Mouse (Mus musculus): ENCODE data around the gene Dnmt3a.

Gene Dnmt3a

GRCm38 (mm10) chr12:3856748-3857147 lies 50.9 kb downstream of the Dnmt3a start:
- DNase-seq = no peak

- no peak for DNase-seq
These were observed 51.4 kb downstream of the Dnmt3a start for GRCm38 (mm10) chr12:3857231-3857630.

- DNase-seq = no peak
These were observed 52.0 kb downstream of the Dnmt3a start for GRCm38 (mm10) chr12:3857773-3858172.

- DNase-seq = no peak
These were observed 52.9 kb downstream of the Dnmt3a start for GRCm38 (mm10) chr12:3858754-3859153.

DNA sequence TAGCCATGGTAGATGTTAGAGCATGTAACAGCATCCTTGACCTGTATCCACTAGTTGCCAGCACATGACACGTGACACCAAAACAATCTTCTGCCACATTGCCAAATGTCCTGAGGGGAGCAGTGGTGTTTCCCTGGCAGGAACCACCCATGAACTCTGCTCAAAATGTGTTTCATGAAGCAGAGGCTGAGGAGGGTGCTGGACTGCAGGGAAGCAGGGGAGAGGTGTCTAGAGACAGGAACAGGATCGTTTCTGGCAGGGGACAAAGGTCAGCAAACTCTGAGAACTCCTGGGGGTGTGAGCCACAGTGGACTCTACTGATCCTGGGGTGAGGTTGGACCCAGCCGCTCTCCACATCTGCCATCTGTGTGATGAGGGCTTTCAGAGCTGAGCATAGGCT lies 53.7 kb downstream of the Dnmt3a start:
- no peak for DNase-seq

DNA sequence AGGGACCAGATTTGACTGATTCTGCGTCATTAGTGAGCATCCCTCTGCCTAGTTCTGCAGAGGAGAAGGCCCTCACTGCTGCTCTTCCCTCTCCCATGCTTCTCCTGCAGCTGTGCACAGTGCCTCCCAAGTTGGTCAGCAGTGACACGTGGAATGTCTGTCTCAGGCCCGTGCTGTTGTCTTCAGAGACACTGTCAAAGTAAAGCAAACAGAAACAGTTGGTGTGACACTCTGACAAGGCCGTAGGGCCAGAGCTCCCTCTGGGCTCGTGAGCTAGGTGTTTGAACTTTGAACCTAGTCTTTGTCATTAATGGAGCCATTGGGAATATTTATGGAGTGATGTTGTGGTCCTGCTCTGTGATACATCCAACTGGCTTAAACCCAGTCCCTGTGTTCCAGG lies 54.2 kb downstream of the Dnmt3a start:
- no peak for DNase-seq

GRCm38 (mm10) chr12:3861665-3862228 lies 55.9 kb downstream of the Dnmt3a start:
- no peak for DNase-seq

- DNase-seq = no peak
These were observed 56.4 kb downstream of the Dnmt3a start for GRCm38 (mm10) chr12:3862253-3862652.

GRCm38 (mm10) chr12:3864208-3864607 lies 58.4 kb downstream of the Dnmt3a start:
- DNase-seq = no peak

DNA sequence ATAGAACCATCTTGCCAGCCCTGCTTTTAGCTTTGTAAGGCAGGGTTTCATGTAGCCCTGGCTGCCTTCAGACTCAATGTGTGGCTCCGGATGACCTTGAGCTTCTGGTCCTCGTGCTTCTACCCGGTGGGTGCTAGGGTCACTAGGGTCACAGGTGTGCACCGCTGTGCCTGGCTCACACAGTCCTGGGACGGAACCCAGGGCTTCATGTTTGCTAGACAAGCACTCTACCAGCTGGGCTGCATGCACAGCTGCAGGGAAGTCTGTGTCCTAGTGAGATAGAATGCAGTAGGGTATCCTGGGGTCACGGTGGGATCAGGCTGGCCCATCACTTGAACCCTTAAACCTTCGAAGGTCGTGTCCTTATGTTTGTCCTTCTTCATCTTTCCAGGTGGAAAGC lies 59.8 kb downstream of the Dnmt3a start:
- no peak for DNase-seq

GRCm38 (mm10) chr12:3866654-3867370 lies 61.0 kb downstream of the Dnmt3a start:
- DNase-seq = no peak

DNA sequence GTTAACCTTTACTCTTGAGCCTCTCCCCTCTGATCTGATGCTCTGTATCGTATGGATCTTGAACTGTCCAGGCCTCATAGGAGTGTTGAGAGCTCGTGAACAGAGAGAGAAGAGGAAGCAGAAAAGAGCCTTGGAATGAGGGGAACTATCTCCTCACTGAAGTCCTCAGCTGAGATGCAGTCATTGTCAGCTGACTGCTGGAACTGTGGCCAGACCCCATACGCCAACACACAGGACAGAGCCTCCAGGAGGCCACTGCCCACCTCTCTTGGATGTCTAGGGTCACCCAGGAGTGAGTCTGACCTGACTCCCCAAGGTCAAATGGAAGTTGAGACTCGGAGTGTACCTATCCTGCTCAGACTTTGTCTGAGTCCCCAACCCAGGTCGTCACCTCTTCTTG lies 62.3 kb downstream of the Dnmt3a start:
- no peak for DNase-seq

DNA sequence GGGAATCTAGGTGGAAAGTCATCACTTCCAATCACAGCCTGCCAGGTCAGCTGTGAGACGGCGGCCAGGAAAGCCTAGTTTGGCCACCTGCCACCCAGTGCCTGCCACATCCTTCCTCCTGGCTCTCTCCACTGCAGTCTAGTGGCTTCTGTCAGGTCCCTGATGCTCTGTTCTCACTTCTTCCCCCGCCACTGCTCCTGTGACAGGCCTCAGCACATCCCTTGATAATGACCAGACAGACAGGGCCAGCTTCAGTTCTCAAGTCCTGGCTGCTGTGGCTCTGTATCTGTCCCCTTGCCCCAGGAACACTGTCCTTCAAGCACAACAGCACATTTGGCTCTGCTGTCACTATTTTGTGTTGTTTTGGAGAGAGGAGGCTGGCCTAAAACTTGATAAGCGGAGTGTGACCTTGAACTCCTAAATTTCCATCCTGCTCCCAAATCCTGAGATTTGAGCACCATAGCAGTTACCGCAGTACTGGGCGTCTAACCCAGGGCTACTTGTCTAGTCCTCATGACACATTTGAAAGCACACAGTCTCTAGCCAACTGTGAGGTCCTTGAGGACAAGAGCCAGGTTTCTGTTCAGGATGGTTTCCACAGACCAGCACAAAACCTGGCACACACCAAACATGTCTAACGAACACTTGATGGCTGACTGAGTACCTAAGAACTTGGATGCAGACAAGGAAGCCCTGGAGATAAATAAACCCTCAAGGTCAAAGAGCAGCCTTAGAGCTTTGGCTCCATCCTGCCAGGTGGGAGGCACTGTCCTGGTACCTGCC lies 63.1 kb downstream of the Dnmt3a start:
- DNase-seq = no peak

GRCm38 (mm10) chr12:3870024-3870423 lies 64.2 kb downstream of the Dnmt3a start:
- DNase-seq = no peak

DNA sequence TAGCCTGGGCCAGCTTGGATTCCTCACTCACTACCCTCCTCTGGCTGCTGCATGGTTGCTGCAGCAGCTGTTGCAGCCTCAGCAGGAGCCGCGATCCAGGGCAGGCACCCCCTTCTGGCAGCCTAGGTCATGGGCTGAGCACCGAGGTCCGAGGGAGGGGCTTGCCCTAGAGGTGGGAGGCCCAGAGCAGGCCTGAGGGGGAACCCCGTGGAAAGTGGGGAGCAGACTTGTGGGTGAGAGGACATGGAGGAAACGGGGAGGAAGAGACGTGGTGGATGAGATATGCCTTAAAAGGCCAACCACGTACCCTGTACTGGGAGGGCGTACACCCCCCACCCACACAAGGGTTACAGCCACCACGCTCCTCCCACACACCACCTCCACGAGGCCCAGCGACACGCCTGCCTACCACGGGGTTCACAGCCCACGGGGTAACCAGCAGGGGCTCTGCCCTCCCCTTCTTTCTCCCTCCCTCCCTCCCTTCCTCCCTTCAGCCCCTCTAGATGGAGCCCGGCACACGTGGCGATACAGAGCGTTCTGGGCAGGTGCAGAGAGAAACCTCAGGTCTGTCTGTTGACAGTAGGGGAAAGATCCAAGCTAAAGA lies 65.2 kb downstream of the Dnmt3a start:
- DNase-seq = no peak

DNA sequence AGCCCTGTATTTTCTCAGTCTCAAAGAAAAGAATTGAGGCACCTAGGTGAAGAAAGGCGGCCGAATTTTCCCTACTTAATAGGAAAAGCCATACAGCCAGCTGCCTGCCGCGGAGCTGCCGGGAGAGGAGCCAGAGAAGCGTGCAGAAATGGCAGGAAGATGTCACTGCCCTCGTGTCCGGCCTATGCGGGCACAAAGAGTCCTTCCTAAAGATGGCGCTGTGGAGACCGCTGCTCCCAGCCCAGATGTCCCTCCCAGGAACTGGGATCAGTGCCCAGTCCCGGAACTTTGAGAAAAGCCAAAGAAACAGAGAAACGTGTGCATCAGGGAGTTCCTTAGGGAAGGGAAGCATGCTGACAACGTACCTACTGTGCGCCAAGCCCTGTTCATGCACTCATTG lies 65.8 kb downstream of the Dnmt3a start:
- peak; percentile 72 for DNase-seq

DNA sequence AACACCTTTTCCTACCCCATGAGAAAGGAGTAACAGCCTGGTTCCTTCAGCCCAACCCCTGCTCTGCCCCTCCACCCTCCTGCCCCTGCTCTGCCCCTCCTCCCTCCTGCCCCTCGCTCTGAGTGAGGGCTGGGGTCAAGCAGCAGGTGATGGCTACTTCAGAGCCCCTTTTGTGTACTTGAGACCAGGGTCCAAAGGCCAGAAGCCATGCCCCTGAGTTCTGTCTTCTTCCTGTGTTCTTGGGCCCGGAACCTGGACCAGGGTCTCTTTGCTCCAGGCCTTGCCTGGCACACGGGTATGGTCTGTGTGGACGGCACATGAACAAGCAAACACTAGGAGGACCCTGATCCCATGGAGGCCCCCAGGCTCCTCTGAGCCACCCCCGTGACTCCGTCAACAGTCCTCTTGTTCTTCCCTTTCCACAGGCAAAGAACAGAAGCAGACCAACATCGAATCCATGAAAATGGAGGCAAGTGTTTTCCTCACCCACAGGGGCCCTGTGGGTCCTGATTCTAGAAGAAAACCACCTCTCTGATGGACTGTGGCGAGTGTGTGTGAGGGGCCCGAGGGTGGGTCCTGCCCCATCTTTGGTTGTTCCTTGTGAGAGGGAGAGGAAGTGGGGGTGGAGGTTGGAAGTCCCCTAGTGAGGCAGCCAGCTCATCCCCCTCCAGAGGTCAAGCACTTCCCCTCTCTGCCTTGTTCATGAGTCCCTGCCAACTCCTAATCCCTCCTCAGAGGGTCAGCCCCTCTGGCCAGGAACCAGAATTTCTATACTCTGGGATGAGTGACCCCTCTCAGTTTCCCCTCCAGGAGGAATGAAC lies 66.8 kb downstream of the Dnmt3a start:
- no peak for DNase-seq

- no peak for DNase-seq
These were observed 69.7 kb downstream of the Dnmt3a start for GRCm38 (mm10) chr12:3875474-3875873.

DNA sequence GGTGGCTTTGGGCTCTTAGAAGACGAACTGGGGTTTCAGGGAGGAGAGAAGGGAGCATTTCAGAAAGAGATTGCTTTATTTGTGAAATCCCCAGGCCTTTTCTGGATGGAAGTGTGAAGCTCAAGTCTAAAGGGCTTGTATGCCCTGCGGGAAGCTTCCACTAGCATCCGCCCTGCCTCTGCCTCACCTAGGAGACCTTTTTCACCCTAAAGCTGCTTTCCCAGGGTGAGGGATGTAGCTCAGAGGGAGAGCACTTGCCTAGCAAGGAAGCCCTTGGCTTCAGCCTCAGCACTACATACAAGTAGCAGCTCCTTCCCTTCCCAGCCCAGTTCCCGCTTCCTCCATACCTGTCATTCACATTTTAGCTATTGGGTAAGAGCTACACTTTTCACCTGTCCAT lies 71.6 kb downstream of the Dnmt3a start:
- no peak for DNase-seq

DNA sequence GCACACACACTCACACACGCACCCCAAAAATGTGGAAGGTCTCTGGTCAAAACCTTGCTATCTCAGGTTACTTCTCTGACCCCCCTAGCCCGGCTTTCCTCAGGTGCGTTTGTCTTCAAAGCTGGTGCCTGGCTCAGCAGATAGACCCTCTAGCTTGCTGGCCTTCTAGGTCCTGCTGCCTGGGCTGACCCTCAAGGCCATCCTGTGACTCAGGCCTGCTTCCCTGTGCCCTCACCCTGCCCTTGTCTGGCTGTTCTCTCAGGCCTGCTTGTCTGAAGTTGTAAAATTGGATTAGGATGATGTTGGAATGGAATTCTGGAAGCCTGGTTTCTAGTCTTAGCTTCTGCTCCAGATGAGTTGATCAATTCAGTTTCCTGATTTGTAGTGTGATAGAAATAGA lies 75.7 kb downstream of the Dnmt3a start:
- DNase-seq = no peak

DNA sequence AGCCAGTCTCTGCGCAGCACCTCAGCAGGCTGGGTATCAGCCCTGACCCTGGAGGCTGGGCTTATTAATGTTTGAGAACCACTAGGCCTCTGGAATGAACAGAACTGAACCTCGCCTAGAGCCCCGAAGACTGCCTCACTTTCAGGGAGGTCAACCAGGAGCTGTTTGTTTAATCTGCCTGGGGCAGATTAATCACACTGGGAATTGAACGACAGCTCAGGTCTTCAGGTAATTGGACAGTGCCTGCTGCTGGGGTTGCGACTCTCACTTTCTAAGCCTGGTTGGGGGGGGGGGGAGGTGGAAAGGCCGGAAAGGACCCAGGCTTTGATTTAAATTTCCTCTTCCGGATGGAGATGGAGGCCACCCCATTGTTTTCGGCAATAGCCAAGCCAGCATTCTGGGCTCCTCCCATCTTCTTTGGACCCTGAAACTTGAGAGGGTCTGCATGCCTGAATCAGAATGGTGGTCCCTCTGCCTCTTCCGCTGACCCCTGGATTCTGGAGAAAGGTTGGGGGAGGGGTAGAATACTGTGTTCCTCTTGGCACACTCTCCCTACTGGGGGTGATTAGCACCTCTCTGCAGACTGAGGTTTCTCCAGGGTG lies 79.2 kb downstream of the Dnmt3a start:
- no peak for DNase-seq

DNA sequence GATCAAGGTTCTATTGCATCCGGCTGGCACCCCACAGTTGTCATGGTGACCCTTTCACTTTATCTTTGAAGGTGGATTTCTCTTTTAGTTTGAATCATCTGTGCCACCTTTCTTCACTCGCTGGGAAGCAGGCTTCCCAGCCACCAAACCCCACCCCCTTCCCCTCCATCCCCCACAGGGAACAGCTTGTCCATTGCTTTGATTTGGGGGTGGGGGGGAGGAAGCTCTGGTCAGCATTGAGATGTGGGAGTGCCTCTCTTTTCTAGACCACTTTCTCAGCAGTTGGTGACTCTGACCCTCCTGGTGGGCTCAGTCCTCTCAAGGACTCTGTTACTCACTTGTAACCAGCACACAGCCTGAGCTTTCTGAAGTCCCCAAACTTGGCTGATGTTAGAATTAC lies 80.8 kb downstream of the Dnmt3a start:
- no peak for DNase-seq

Measured in right cerebral cortex, postnatal 25 days (tissue).